Comparison of ENCODE assay signal across 8 mouse cellular contexts in the genomic region with DNA sequence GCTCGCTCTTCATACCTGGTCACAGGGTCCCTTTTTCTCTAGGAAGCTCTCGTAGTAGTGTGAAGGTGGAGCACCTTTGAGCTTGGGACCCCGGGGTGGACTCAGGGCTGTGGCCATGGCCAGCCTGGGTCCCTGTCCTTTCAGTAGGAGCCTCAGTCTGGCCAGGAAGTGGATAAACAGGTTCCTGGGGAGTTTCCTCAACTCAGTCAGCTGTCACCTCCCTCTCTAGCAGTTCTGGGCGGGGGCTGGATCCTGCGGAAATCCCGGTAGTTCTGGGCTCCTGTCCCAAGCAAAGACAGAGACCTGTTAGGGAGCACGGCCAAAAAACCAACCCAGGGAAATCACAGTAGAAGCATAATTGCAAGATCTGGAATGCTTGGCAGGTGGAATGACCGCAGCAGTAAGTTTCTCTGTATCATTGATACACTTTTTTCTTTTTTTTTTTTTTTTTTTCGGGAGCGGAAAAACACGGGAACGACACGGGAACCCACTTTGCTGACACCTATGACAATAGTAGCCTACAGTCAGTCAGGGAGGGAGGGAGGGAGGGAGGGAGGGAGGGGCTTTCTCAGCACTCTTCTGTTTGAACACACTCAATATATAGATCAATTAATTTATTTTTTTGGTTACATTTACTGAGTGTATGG. TPM values are rescaled to one million over a fixed set of nuclear protein-coding genes. Genes with fewer than 3 reads are reported as not detected.
DNase-seq lines count a peak whose midpoint lies in the region; ATAC-seq lines count a peak whose summit lies in the region.

A gene (minus strand): TSS at position 170 of the 647 bp plus-strand sequence.
A gene (plus strand): TSS at position 297 of the 647 bp plus-strand sequence.

- no peak within 1 kb of the TSS; the same call in 1 of the 2 replicates for H3K4me2 ChIP-seq in embryonic facial prominence, embryonic 12.5 days (replicated peaks)
- peak within 1 kb of the TSS; percentile 18; the same call in 1 of the 2 replicates for H3K4me2 ChIP-seq in liver, embryonic 15.5 days

- DNase-seq in ES-CJ7 (ENCODE audit: low read depth, low spot score) = peak; percentile 56
- DNase-seq in hindlimb bud, embryonic 11.5 days (ENCODE audit: extremely low spot score, low read depth, low spot score) = peak; percentile 100
- DNase-seq in natural killer cell, adult 2 months (ENCODE audit: low spot score in 2 of 2) = no peak
- DNase-seq in gastrocnemius, adult 18-20 months (ENCODE audit: low spot score) = no peak

- H3K9ac ChIP-seq in embryonic facial prominence, embryonic 12.5 days = no peak within 1 kb of the TSS
- no peak within 1 kb of the TSS for H3K9ac ChIP-seq in liver, embryonic 15.5 days

- no peaks in the 10 kb centered on the region for H3K9me3 ChIP-seq in erythroblast, embryonic 14.5 days (ENCODE audit: control insufficient read depth, low read length)
- H3K9me3 ChIP-seq in embryonic facial prominence, embryonic 12.5 days = 0 out of 2 replicates have a peak, but pooled peaks cover 2% of the 10 kb centered on the region
- H3K9me3 ChIP-seq in liver, embryonic 15.5 days (replicated peaks) = no peaks in the 10 kb centered on the region

- peaks cover 33% of the 10 kb centered on the region for H3K4me1 ChIP-seq in erythroblast, embryonic 14.5 days (ENCODE audit: control insufficient read depth)
- peaks cover 17% of the 10 kb centered on the region for H3K4me1 ChIP-seq in embryonic facial prominence, embryonic 12.5 days
- H3K4me1 ChIP-seq in liver, embryonic 15.5 days (replicated peaks) = peaks cover 38% of the 10 kb centered on the region

- no peak for ATAC-seq in erythroblast, adult 5-6 weeks (replicated peaks; ENCODE audit: low FRiP score, poor library complexity, severe bottlenecking)
- no peak for ATAC-seq in embryonic facial prominence, embryonic 12.5 days (ENCODE audit: insufficient number of reproducible peaks, insufficient read depth, low FRiP score, low TSS enrichment)
- no peak for ATAC-seq in liver, embryonic 15.5 days (ENCODE audit: insufficient read depth)

- peaks cover 12% of the 10 kb centered on the region for H3K27me3 ChIP-seq in erythroblast, embryonic 14.5 days (ENCODE audit: control insufficient read depth)
- H3K27me3 ChIP-seq in embryonic facial prominence, embryonic 12.5 days = peaks cover 4% of the 10 kb centered on the region
- H3K27me3 ChIP-seq in liver, embryonic 15.5 days = peaks cover 14% of the 10 kb centered on the region

- 35% methylated on average over 13 of the region's 13 CpGs for WGBS in embryonic facial prominence, embryonic 12.5 days
- 21% methylated on average over 12 of the region's 13 CpGs for WGBS in liver, embryonic 15.5 days (ENCODE audit: insufficient replicate concordance)

- no peak within 1 kb of the TSS for H3K27ac ChIP-seq in embryonic facial prominence, embryonic 12.5 days
- 0 out of 2 replicates have a peak within 1 kb of the TSS, but pooled peaks have one; percentile 38 for H3K27ac ChIP-seq in liver, embryonic 15.5 days (replicated peaks)

- H3K36me3 ChIP-seq in erythroblast, embryonic 14.5 days (ENCODE audit: control insufficient read depth) = no peaks in the 10 kb centered on the region
- no peaks in the 10 kb centered on the region for H3K36me3 ChIP-seq in embryonic facial prominence, embryonic 12.5 days
- H3K36me3 ChIP-seq in liver, embryonic 15.5 days (replicated peaks) = no peaks in the 10 kb centered on the region

- H3K4me3 ChIP-seq in erythroblast, embryonic 14.5 days (replicated peaks) = peak within 1 kb of the TSS; percentile 4
- 0 out of 2 replicates have a peak within 1 kb of the TSS, but pooled peaks have one; percentile 1 for H3K4me3 ChIP-seq in embryonic facial prominence, embryonic 12.5 days
- H3K4me3 ChIP-seq in liver, embryonic 15.5 days (replicated peaks) = peak within 1 kb of the TSS; percentile 24

RNA-seq across cellular contexts. Expression of the first gene that starts in this region (rescaled TPM):
- 0.04 TPM in 1 of 2 replicates, not detected in the other for polyA plus RNA-seq in erythroblast, embryonic 14.5 days (2012)
- total RNA-seq in erythroblast, adult 5-6 weeks (2015; ENCODE audit: low replicate concordance) = not detected in 2 replicates
- total RNA-seq in erythroblast, adult 5-6 weeks (2017; ENCODE audit: low replicate concordance) = 1.3 TPM in 1 of 2 replicates, not detected in the other
- 6.4 and 8.0 TPM in 2 replicates for polyA plus RNA-seq in embryonic facial prominence, embryonic 12.5 days (2016; fragmentation: Nextera tagmentation; extraction: Ambion mirVana)
- polyA plus RNA-seq in liver, embryonic 15.5 days (2015; fragmentation: Nextera tagmentation; extraction: Ambion mirVana) = 3.3 and 3.9 TPM in 2 replicates
- total RNA-seq in gastrocnemius, adult 18-20 months (2021) = 1 to 10 TPM; 1.9 to 3.2 TPM

RNA-seq across cellular contexts. Expression of the second gene that starts in this region (rescaled TPM):
- 0.76 and 1.1 TPM in 2 replicates for polyA plus RNA-seq in erythroblast, embryonic 14.5 days (2012)
- total RNA-seq in erythroblast, adult 5-6 weeks (2015; ENCODE audit: low replicate concordance) = 3.3 and 5.4 TPM in 2 replicates
- total RNA-seq in erythroblast, adult 5-6 weeks (2017; ENCODE audit: low replicate concordance) = 6.1 and 7.8 TPM in 2 replicates
- polyA plus RNA-seq in embryonic facial prominence, embryonic 12.5 days (2016; fragmentation: Nextera tagmentation; extraction: Ambion mirVana) = 174 and 193 TPM in 2 replicates
- 20.4 and 21.0 TPM in 2 replicates for polyA plus RNA-seq in liver, embryonic 15.5 days (2015; fragmentation: Nextera tagmentation; extraction: Ambion mirVana)
- 10 to 100 TPM; 34.6 to 35.4 TPM for total RNA-seq in gastrocnemius, adult 18-20 months (2021)

Comparison
In these comparisons a context has a peak if more than half of its experiments do, and no peak if none do; other contexts are left out.
1. RNA of the second gene that starts in this region (total RNA-seq): 34.6 to 35.4 TPM in gastrocnemius, adult 18-20 months; 3.3 to 7.8 TPM in erythroblast, adult 5-6 weeks; every median in the first group is over 4 times any median in the second.
2. RNA of the second gene that starts in this region (polyA plus RNA-seq): 174 to 193 TPM in embryonic facial prominence, embryonic 12.5 days and 20.4 to 21.0 TPM in liver, embryonic 15.5 days; 0.76 to 1.1 TPM in erythroblast, embryonic 14.5 days; every median in the first group is over 10 times any median in the second.
3. DNase-seq: peak in ES-CJ7 (single experiment) and hindlimb bud, embryonic 11.5 days (single experiment); none in natural killer cell, adult 2 months (0 of 2) and gastrocnemius, adult 18-20 months (single experiment).
4. Peak in every context shown above with its lines, with median percentiles within 50 percentile points of each other: H3K4me3 ChIP-seq.